Mouse (Mus musculus): Measurements from ENCODE around the gene Tesk1. TPM values are rescaled to one million over a fixed set of nuclear protein-coding genes. Genes with fewer than 3 reads are reported as not detected.

The Tesk1 gene
- polyA plus RNA-seq, 1 experiment, result 935 TPM

DNA sequence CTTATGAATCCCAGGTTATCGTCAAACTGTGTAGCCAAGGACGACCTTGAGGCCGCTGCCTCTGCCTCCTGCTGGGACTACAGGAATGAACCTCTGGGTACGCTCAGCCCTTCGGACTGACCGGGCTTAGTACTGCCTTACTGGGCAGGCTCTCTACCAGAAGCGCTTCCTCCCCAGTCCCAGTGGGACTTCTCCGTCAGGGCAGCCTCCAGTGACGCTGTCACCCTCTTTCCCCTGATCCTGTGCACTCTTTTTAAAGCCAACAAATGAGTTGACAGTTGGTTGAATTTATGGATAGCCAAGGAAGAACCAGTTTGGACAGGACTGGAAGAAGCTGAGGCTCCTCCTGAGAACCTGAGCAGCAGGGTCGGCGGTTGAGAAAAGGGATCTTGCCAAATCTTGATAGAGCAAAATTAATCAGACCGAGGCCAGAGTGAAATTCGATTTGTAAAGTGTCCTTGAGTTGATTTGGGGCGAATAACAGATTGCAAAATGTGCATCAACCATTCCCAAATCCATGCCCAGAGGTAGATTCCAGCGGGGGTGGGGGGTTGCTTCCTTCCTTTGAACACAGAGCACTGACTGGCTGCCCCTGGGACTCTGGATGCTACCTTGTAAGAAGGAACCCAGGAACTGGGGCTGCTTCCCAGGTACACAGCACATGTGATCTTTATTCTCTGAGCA, 22.6 kb upstream of the Tesk1 start:
- Histone ChIP-seq H3K36me3 (ENCODE audit: control insufficient read depth, insufficient read depth, low read length) (no peaks in the 10 kb centered on the region; the same call in 1 of the 2 replicates), H3K27ac (ENCODE audit: control insufficient read depth, insufficient read depth, low read depth, low read length) (no peak overlapping the region), H3K4me3 (ENCODE audit: control insufficient read depth, low read depth, low read length) (no peak overlapping the region), H3K4me1 (ENCODE audit: control insufficient read depth, insufficient read depth, low read length) (no peaks in the 10 kb centered on the region; the same call in none of the 2 replicates), H3K27me3 (ENCODE audit: control insufficient read depth, insufficient read depth, low read length) (no peaks in the 10 kb centered on the region)
- 0 out of 2 replicates have a peak, but pooled peaks have one; percentile 15 for TF ChIP-seq POLR2A (IDR thresholded peaks at IDR 0.05; ENCODE audit: control insufficient read depth, low read depth, low read length)
- TF ChIP-seq CTCF (IDR thresholded peaks at IDR 0.05; ENCODE audit: control insufficient read depth, insufficient read depth, insufficient replicate concordance, low read depth, low read length), result no peak

DNA sequence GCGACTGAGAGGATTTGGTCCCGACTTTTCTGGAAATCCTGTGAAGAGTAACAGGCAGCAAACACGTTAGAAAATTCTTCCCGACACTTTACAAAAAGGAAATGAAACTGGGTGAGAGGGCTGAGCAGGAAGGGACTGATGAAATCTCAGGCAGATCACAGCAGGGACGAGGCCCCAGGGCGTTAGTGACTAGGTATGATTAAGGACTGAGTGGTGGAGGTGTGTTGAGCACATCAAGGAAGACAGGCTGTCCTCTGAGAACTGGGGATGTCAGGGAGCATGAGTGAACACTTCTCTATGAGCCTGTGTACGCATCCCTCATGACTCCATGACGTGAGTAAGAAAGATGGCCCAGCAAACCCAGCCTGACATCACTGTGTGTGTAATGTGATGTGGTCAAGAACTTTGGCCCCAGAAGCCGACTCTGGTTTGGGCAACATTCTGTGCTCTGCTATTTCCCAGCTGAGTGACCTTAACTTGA, 21.9 kb upstream of the Tesk1 start:
- Histone ChIP-seq H3K36me3 (ENCODE audit: control insufficient read depth, insufficient read depth, low read length) (no peaks in the 10 kb centered on the region; the same call in 1 of the 2 replicates), H3K4me1 (ENCODE audit: control insufficient read depth, insufficient read depth, low read length) (no peaks in the 10 kb centered on the region; the same call in none of the 2 replicates), H3K27ac (ENCODE audit: control insufficient read depth, insufficient read depth, low read depth, low read length) (no peak overlapping the region), H3K4me3 (ENCODE audit: control insufficient read depth, low read depth, low read length) (no peak overlapping the region), H3K27me3 (ENCODE audit: control insufficient read depth, insufficient read depth, low read length) (no peaks in the 10 kb centered on the region)
- TF ChIP-seq POLR2A (IDR thresholded peaks at IDR 0.05; ENCODE audit: control insufficient read depth, low read depth, low read length), result no peak
- TF ChIP-seq CTCF (IDR thresholded peaks at IDR 0.05; ENCODE audit: control insufficient read depth, insufficient read depth, insufficient replicate concordance, low read depth, low read length), result no peak

- Histone ChIP-seq H3K36me3 (ENCODE audit: control insufficient read depth, insufficient read depth, low read length) (no peaks in the 10 kb centered on the region; the same call in 1 of the 2 replicates), H3K4me1 (ENCODE audit: control insufficient read depth, insufficient read depth, low read length) (peaks cover 4% of the 10 kb centered on the region), H3K27me3 (ENCODE audit: control insufficient read depth, insufficient read depth, low read length) (no peaks in the 10 kb centered on the region), H3K4me3 (ENCODE audit: control insufficient read depth, low read depth, low read length) (no peak overlapping the region), H3K27ac (ENCODE audit: control insufficient read depth, insufficient read depth, low read depth, low read length) (no peak overlapping the region)
- TF ChIP-seq CTCF (IDR thresholded peaks at IDR 0.05; ENCODE audit: control insufficient read depth, insufficient read depth, insufficient replicate concordance, low read depth, low read length) (peak; percentile 69; the same call in 1 of the 2 replicates), POLR2A (IDR thresholded peaks at IDR 0.05; ENCODE audit: control insufficient read depth, low read depth, low read length) (no peak)
These were observed 21.4 kb upstream of the Tesk1 start for GRCm38 (mm10) chr4:43420305-43420704.

DNA sequence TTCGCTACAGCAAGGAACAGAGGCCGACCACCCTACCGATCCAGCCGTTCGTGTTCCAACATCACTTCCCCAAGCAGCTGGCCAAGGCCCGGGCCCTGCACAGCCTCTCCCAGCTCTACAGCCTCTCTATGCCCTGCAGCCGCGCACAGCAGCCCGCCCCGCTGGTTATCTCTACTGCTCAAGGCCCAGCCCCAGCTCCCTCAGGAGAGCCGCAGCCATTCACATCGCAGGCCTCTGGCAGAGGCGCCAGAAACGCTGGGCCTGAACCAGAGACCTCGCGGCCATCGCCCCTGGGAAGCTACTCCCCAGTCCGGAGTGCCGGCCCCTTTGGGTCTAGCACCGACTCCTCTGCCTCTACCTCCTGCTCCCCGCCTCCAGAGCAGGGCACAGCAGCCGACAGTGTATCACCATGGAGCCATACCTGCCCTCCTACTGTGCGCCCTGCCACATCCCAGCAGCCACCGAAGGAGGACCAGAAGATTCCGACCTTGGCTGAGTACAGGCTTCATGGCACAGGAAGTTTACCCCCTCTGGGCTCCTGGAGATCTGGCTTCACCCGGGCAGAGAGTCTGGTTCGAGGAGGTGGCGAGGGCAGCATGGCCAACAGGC, 20.0 kb upstream of the Tesk1 start:
- TF ChIP-seq POLR2A (IDR thresholded peaks at IDR 0.05; ENCODE audit: control insufficient read depth, low read depth, low read length) (no peak), CTCF (IDR thresholded peaks at IDR 0.05; ENCODE audit: control insufficient read depth, insufficient read depth, insufficient replicate concordance, low read depth, low read length) (no peak)
- Histone ChIP-seq H3K36me3 (ENCODE audit: control insufficient read depth, insufficient read depth, low read length) (no peaks in the 10 kb centered on the region; the same call in 1 of the 2 replicates), H3K27me3 (ENCODE audit: control insufficient read depth, insufficient read depth, low read length) (no peaks in the 10 kb centered on the region), H3K4me1 (ENCODE audit: control insufficient read depth, insufficient read depth, low read length) (peaks cover 16% of the 10 kb centered on the region), H3K27ac (ENCODE audit: control insufficient read depth, insufficient read depth, low read depth, low read length) (no peak overlapping the region), H3K4me3 (ENCODE audit: control insufficient read depth, low read depth, low read length) (no peak overlapping the region)

GRCm38 (mm10) chr4:43423267-43423934, 18.3 kb upstream of the Tesk1 start:
- H3K27me3 ChIP-seq (ENCODE audit: control insufficient read depth, insufficient read depth, low read length), result no peaks in the 10 kb centered on the region
- H3K27ac ChIP-seq (ENCODE audit: control insufficient read depth, insufficient read depth, low read depth, low read length), result no peak overlapping the region
- no peak overlapping the region for H3K4me3 ChIP-seq (ENCODE audit: control insufficient read depth, low read depth, low read length)
- no peaks in the 10 kb centered on the region; the same call in 1 of the 2 replicates for H3K36me3 ChIP-seq (ENCODE audit: control insufficient read depth, insufficient read depth, low read length)
- no peak for TF ChIP-seq POLR2A (IDR thresholded peaks at IDR 0.05; ENCODE audit: control insufficient read depth, low read depth, low read length)
- no peak for TF ChIP-seq CTCF (IDR thresholded peaks at IDR 0.05; ENCODE audit: control insufficient read depth, insufficient read depth, insufficient replicate concordance, low read depth, low read length)
- peaks cover 26% of the 10 kb centered on the region for H3K4me1 ChIP-seq (ENCODE audit: control insufficient read depth, insufficient read depth, low read length)

DNA sequence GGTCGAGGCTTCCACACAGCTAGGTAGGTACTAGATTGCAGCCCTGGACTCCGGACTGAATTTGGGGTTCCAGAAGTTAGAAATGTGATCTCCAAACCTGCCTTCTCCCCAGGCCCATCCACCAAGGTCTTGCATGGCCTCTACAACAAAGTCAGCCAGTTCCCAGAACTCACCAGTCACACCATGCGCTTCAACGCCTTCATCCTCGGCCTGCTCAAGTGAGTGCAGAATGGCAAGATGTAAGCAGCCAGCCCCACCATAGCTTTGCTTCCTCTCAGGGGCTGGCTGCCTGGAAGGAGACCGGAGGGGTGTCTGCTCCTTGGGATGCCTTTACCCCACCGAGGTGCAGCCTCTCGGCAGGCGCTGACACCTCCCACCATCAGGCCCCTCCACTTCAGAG, 17.7 kb upstream of the Tesk1 start:
- H3K4me1 ChIP-seq (ENCODE audit: control insufficient read depth, insufficient read depth, low read length), result peaks cover 27% of the 10 kb centered on the region
- no peaks in the 10 kb centered on the region; the same call in 1 of the 2 replicates for H3K36me3 ChIP-seq (ENCODE audit: control insufficient read depth, insufficient read depth, low read length)
- no peaks in the 10 kb centered on the region for H3K27me3 ChIP-seq (ENCODE audit: control insufficient read depth, insufficient read depth, low read length)
- H3K27ac ChIP-seq (ENCODE audit: control insufficient read depth, insufficient read depth, low read depth, low read length), result no peak overlapping the region
- no peak for TF ChIP-seq CTCF (IDR thresholded peaks at IDR 0.05; ENCODE audit: control insufficient read depth, insufficient read depth, insufficient replicate concordance, low read depth, low read length)
- no peak for TF ChIP-seq POLR2A (IDR thresholded peaks at IDR 0.05; ENCODE audit: control insufficient read depth, low read depth, low read length)
- H3K4me3 ChIP-seq (ENCODE audit: control insufficient read depth, low read depth, low read length), result no peak overlapping the region

DNA sequence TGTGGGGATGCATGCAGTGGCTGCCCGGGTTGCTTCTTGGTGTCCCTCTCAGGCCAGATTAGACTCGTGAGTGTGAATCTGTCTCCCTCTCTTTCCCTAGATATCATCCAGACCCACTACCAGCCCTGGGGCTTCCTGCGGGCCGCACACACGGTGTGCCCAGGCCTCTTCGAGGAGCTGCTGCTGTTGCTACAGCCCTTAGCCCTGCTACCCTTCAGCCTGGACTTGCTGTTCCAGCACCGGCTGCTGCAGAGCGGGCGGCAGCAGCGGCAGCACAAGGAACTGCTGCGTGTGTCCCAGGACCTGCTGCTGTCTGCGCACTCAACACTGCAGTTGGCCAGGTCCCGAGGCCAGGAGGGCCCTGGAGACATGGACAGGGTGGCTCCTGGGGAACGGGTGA, 16.5 kb upstream of the Tesk1 start:
- H3K36me3 ChIP-seq (ENCODE audit: control insufficient read depth, insufficient read depth, low read length), result no peaks in the 10 kb centered on the region; the same call in 1 of the 2 replicates

More for the DNA sequence above, 16.5 kb upstream of the Tesk1 start:
- TF ChIP-seq CTCF (IDR thresholded peaks at IDR 0.05; ENCODE audit: control insufficient read depth, insufficient read depth, insufficient replicate concordance, low read depth, low read length), result no peak
- no peak overlapping the region for H3K27ac ChIP-seq (ENCODE audit: control insufficient read depth, insufficient read depth, low read depth, low read length)
- no peak overlapping the region for H3K4me3 ChIP-seq (ENCODE audit: control insufficient read depth, low read depth, low read length)
- no peaks in the 10 kb centered on the region for H3K27me3 ChIP-seq (ENCODE audit: control insufficient read depth, insufficient read depth, low read length)
- H3K4me1 ChIP-seq (ENCODE audit: control insufficient read depth, insufficient read depth, low read length), result peaks cover 27% of the 10 kb centered on the region

Data from testis, adult 2 months (tissue).